Mouse (Mus musculus) kidney, embryonic 16.5 days (tissue): ENCODE data around the gene Kcnh6. TPM values are rescaled to one million over a fixed set of nuclear protein-coding genes. Genes with fewer than 3 reads are reported as not detected.
A peak's percentile ranks its signal among the peaks of the same experiment; 100 is the strongest.

ENCODE experiments used
- ATAC-seq: fragments of 200-750 bp; cut with Nextera tagmentation; 2 replicates; pipeline ENCODE4 v1.8.0; 2017; ENCODE audit warnings: moderate TSS enrichment; ENCODE audit not compliant: low FRiP score, low TSS enrichment
- H3K27ac ChIP-seq: fragments of 300-500 bp; sonication (generic); 2 replicates; pipeline ENCODE4 v1.5.1; 2014; ENCODE audit warnings: low read length
- H3K27me3 ChIP-seq: fragments of 300-500 bp; sonication (generic); 2 replicates; pipeline ENCODE4 v1.6.1; 2014; ENCODE audit warnings: low read length, control low read depth, mixed read lengths; ENCODE audit not compliant: insufficient read depth
- H3K36me3 ChIP-seq: fragments of 300-500 bp; sonication (generic); 2 replicates; pipeline ENCODE4 v1.6.1; 2014; ENCODE audit warnings: low read length, control low read depth, mixed read lengths; ENCODE audit not compliant: insufficient read depth
- H3K4me1 ChIP-seq: fragments of 300-500 bp; sonication (generic); 2 replicates; pipeline ENCODE4 v1.6.1; 2014; ENCODE audit warnings: low read length, control low read depth, mixed read lengths; ENCODE audit not compliant: insufficient read depth
- H3K4me2 ChIP-seq: fragments of 300-500 bp; sonication (generic); replicated peaks from 2 replicates; pipeline ENCODE4 v1.6.1; 2014; ENCODE audit warnings: low read depth, low read length
- H3K4me3 ChIP-seq: fragments of 300-500 bp; sonication (generic); 2 replicates; pipeline ENCODE4 v1.5.1; 2014; ENCODE audit warnings: mild to moderate bottlenecking, low read length
- H3K9ac ChIP-seq: fragments of 300-500 bp; sonication (generic); replicated peaks from 2 replicates; pipeline ENCODE4 v1.6.1; 2014; ENCODE audit warnings: low read length
- H3K9me3 ChIP-seq: fragments of 300-500 bp; sonication (generic); 2 replicates; pipeline ENCODE4 v1.6.1; 2016; ENCODE audit warnings: low read length, control low read depth
- WGBS: fragments of 180-500 bp; shearing (Covaris S2); extraction: QIAGEN DNeasy Blood & Tissue Kit; methylation state at CpG from one replicate; pipeline ENCODE4 v1.1.7; 2014; 5-methylcytosine and 5-hydroxymethylcytosine counted together
- polyA plus RNA-seq: library from polyadenylated mRNA; unstranded; fragments of >200 nt; fragmentation: Nextera tagmentation; extraction: Ambion mirVana; gene quantifications from 2 replicates; pipeline ENCODE4 v1.2.1, GENCODE M21; 2015

The Kcnh6 gene
- polyA plus RNA-seq, 1 experiment from 2014 or later, result 0.25 TPM

DNA sequence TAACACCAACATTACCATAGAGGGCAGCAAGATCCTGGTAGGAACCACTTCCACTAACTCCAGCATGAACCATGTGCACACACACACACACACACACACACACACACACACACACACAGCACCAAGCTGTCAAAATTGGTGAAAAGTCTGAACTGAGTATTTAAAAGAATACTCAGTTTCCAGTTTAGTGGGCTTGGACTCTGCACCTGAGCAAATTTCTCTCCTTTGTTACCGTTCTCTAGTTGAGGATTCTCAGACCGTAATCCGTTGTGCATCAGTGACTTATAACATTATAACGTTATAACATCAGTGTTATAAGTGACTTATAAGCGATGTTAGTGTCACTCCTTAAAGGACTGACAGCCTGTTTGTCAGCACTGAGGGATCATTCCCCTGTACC, 32.3 kb upstream of the Kcnh6 start:
- Histone ChIP-seq H3K4me3 (no peak overlapping the region), H3K4me1 (no peaks in the 10 kb centered on the region), H3K27ac (no peak overlapping the region), H3K4me2 (no peak overlapping the region), H3K27me3 (no peaks in the 10 kb centered on the region), H3K9me3 (no peaks in the 10 kb centered on the region), H3K9ac (no peak overlapping the region), H3K36me3 (no peaks in the 10 kb centered on the region)
- 76% methylated on average over 5 of the region's 5 CpGs for WGBS
- peak; percentile 33; the same call in 1 of the 2 replicates for ATAC-seq

GRCm38 (mm10) chr11:105978232-105978631, 29.7 kb upstream of the Kcnh6 start:
- WGBS, result 82% methylated on average over 2 of the region's 2 CpGs
- H3K9me3 ChIP-seq, result no peaks in the 10 kb centered on the region
- no peaks in the 10 kb centered on the region for H3K4me1 ChIP-seq
- H3K4me2 ChIP-seq, result no peak overlapping the region
- no peak overlapping the region for H3K4me3 ChIP-seq
- H3K27ac ChIP-seq, result no peak overlapping the region
- ATAC-seq, result no peak
- no peaks in the 10 kb centered on the region for H3K27me3 ChIP-seq
- H3K9ac ChIP-seq, result no peak overlapping the region
- H3K36me3 ChIP-seq, result no peaks in the 10 kb centered on the region

GRCm38 (mm10) chr11:105978634-105979033, 29.3 kb upstream of the Kcnh6 start:
- Histone ChIP-seq H3K4me3 (no peak overlapping the region), H3K27me3 (no peaks in the 10 kb centered on the region), H3K9ac (no peak overlapping the region), H3K36me3 (no peaks in the 10 kb centered on the region), H3K9me3 (no peaks in the 10 kb centered on the region), H3K4me1 (no peaks in the 10 kb centered on the region), H3K27ac (no peak overlapping the region), H3K4me2 (no peak overlapping the region)
- no peak for ATAC-seq
- WGBS, result 74% methylated on average over 5 of the region's 5 CpGs

GRCm38 (mm10) chr11:105984452-105984851, 23.5 kb upstream of the Kcnh6 start:
- Histone ChIP-seq H3K4me2 (no peak overlapping the region), H3K9ac (no peak overlapping the region), H3K27me3 (no peaks in the 10 kb centered on the region), H3K4me1 (no peaks in the 10 kb centered on the region), H3K4me3 (no peak overlapping the region), H3K9me3 (no peaks in the 10 kb centered on the region), H3K27ac (no peak overlapping the region), H3K36me3 (no peaks in the 10 kb centered on the region)
- 73% methylated on average over 4 of the region's 4 CpGs for WGBS
- ATAC-seq, result no peak

- Histone ChIP-seq H3K4me3 (no peak overlapping the region), H3K4me2 (no peak overlapping the region), H3K27ac (no peak overlapping the region), H3K9ac (no peak overlapping the region), H3K27me3 (no peaks in the 10 kb centered on the region), H3K36me3 (no peaks in the 10 kb centered on the region), H3K4me1 (no peaks in the 10 kb centered on the region), H3K9me3 (no peaks in the 10 kb centered on the region)
- WGBS, result 69% methylated on average over 6 of the region's 6 CpGs
- no peak for ATAC-seq
Measured at GRCm38 (mm10) chr11:105987446-105987845, 20.5 kb upstream of the Kcnh6 start.

DNA sequence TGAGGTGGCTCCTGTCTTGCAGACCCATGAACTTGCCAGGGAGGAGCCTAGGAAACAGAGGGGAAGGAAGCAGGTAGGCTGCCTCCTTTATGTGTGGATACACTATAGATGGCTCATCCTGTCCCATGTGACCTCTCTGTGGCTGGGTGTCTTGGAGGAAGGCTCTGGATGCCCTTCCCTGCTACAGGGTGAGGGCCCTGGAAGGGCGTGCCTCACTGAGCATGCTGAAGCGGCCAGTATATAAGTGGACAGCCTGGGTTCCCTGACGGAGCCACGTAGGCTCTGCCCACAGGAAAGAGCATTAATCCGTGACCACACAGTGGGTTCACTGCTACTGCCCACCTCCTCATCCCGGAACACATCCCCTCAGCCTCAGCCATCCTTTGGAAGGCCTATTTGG, 18.5 kb upstream of the Kcnh6 start:
- H3K4me3 ChIP-seq, result no peak overlapping the region
- no peak overlapping the region for H3K9ac ChIP-seq
- 52% methylated on average over 6 of the region's 6 CpGs for WGBS
- no peaks in the 10 kb centered on the region for H3K4me1 ChIP-seq
- no peak overlapping the region for H3K4me2 ChIP-seq
- H3K9me3 ChIP-seq, result no peaks in the 10 kb centered on the region
- ATAC-seq, result 0 out of 2 replicates have a peak, but pooled peaks have one; percentile 15
- no peaks in the 10 kb centered on the region for H3K27me3 ChIP-seq
- H3K36me3 ChIP-seq, result no peaks in the 10 kb centered on the region
- H3K27ac ChIP-seq, result no peak overlapping the region

- no peak for ATAC-seq
- no peaks in the 10 kb centered on the region for H3K9me3 ChIP-seq
- no peak overlapping the region for H3K4me2 ChIP-seq
- H3K27ac ChIP-seq, result no peak overlapping the region
- H3K36me3 ChIP-seq, result no peaks in the 10 kb centered on the region
- no peaks in the 10 kb centered on the region for H3K4me1 ChIP-seq
- H3K4me3 ChIP-seq, result no peak overlapping the region
- WGBS, result 64% methylated on average over 2 of the region's 2 CpGs
- H3K9ac ChIP-seq, result no peak overlapping the region
- H3K27me3 ChIP-seq, result no peaks in the 10 kb centered on the region
Measured at GRCm38 (mm10) chr11:105990231-105990630, 17.7 kb upstream of the Kcnh6 start.

- H3K4me2 ChIP-seq, result no peak within 1 kb of the TSS
- ATAC-seq, result no peak
- H3K4me3 ChIP-seq, result no peak within 1 kb of the TSS
- WGBS, result 93% methylated on average over 3 of the region's 3 CpGs
- H3K4me1 ChIP-seq, result no peaks in the 10 kb centered on the region
- no peaks in the 10 kb centered on the region for H3K9me3 ChIP-seq
- no peak within 1 kb of the TSS for H3K9ac ChIP-seq
- no peak within 1 kb of the TSS for H3K27ac ChIP-seq
- H3K36me3 ChIP-seq, result no peaks in the 10 kb centered on the region
- no peaks in the 10 kb centered on the region for H3K27me3 ChIP-seq
Measured at GRCm38 (mm10) chr11:105994375-105994774, 13.5 kb upstream of the Kcnh6 start, which contains the start of gene Ace3. Gene Ace3 (plus strand): TSS chr11:105994675.

DNA sequence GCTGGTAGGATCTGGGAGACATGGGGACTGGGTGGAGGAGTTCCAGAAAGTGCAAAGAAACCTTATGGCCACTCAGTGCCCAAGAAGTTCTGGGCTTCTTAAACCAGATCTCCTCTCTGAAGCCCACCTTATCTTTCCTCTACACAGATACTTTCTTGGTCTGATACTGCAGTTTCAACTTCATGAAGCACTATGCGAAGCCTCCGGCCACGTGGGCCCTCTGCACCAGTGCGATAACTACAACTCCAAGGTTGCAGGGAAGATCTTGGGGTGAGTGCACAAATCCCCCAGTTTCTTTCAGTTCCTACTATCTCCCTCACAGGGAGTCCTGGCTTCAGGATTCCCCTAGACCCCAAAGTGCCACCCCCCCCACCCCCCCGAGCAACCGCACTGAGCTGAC, 7.9 kb upstream of the Kcnh6 start:
- WGBS, result 95% methylated on average over 6 of the region's 6 CpGs
- Histone ChIP-seq H3K27ac (no peak overlapping the region), H3K4me3 (no peak overlapping the region), H3K9ac (no peak overlapping the region), H3K4me1 (no peaks in the 10 kb centered on the region), H3K36me3 (no peaks in the 10 kb centered on the region), H3K27me3 (no peaks in the 10 kb centered on the region), H3K9me3 (no peaks in the 10 kb centered on the region), H3K4me2 (no peak overlapping the region)
- ATAC-seq, result no peak

DNA sequence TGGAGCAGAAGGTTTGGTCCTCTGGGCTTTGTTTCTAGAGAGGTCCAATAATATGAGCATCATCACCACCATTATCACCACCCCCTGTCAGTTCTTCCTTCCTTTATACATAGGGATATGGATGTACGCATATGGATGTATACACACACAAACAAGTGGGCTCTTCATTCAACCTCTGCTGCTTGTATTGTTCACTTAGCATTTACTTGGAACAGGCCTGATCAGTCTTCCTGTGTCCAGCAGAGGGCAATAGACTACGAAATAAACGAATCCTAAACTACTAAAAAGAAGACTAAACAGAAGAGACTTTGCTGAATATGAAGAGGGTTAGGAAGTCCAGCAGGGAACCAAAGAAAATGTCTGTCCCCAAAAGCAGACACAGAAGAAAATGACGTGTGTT, 6.2 kb upstream of the Kcnh6 start:
- Histone ChIP-seq H3K4me1 (no peaks in the 10 kb centered on the region), H3K4me3 (no peak overlapping the region), H3K27ac (no peak overlapping the region), H3K9ac (no peak overlapping the region), H3K4me2 (no peak overlapping the region), H3K36me3 (no peaks in the 10 kb centered on the region), H3K9me3 (no peaks in the 10 kb centered on the region), H3K27me3 (no peaks in the 10 kb centered on the region)
- WGBS, result 44% methylated on average over 4 of the region's 4 CpGs
- ATAC-seq, result no peak
